Mouse (Mus musculus): Measurements from ENCODE around the gene RPS10-NUDT3.

DNA sequence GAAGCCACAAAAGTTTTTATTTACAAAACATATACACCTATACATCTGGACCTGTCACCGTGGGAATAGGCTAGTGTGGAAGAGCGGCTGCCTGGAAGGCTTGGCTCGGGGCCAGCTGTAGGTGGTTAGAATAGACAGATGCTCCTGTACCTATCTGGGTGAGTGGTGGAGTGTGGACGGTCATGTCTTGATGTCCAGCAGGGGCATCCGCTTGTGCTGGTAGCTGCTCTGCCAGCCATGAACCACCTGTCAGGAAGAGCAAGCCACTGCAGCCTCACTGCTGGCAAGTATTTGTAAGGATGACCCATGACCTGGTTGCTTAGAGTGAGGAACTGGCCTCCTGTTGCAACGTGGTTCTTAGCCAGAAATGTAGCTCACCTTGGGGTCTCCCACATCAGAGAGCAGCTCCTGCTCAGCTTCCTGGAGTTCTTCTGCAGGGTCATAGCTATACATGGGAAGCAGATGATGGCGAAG lies 71.2 kb downstream of the RPS10-NUDT3 start:
- TF ChIP-seq POLR2A (IDR thresholded peaks at IDR 0.05; ENCODE audit: borderline replicate concordance, extremely low read depth, insufficient read depth, insufficient read length, poor library complexity, severe bottlenecking) (no peak), CTCF (IDR thresholded peaks at IDR 0.05; ENCODE audit: borderline replicate concordance, extremely low read depth, insufficient read depth, insufficient read length) (no peak)
